Mouse (Mus musculus) MEL (cell line): Measurements from ENCODE around the gene Gm13090.

Experiments used
- CHD1 ChIP-seq: IDR thresholded peaks from 2 replicates; pipeline ENCODE4 v1.6.1; 2012; ENCODE audit warnings: low read depth, mild to moderate bottlenecking, inconsistent platforms, low read length, improper control_type of control experiment
- CHD2 ChIP-seq: IDR thresholded peaks from 2 replicates; pipeline ENCODE4 v1.6.1; 2011; ENCODE audit warnings: low read length, improper control_type of control experiment
- CTCF ChIP-seq, 3 experiments: IDR thresholded peaks in 2 of 3; conservative IDR thresholded peaks in 1 of 3; 2 replicates each; pipeline ENCODE4 v1.5.1; 2011 to 2012; ENCODE audit warnings: low read length in 3 of 3, low read depth in 2 of 3, mild to moderate bottlenecking in 2 of 3, improper control_type of control experiment in 1 of 3, inconsistent platforms in 1 of 3, mixed read lengths in 1 of 3, moderate library complexity in 1 of 3; ENCODE audit not compliant: control insufficient read depth in 1 of 3, insufficient read depth in 1 of 3, poor library complexity in 1 of 3, severe bottlenecking in 1 of 3
- E2F4 ChIP-seq: IDR thresholded peaks from 2 replicates; pipeline ENCODE4 v1.6.1; 2011; ENCODE audit warnings: low read depth, low read length, improper control_type of control experiment, borderline replicate concordance
- GATA1 ChIP-seq: IDR thresholded peaks from 2 replicates; pipeline ENCODE4 v1.6.1; 2011; ENCODE audit warnings: low read depth, low read length, improper control_type of control experiment
- JUND ChIP-seq: IDR thresholded peaks from 2 replicates; pipeline ENCODE4 v1.6.1; 2011; ENCODE audit warnings: low read depth, mild to moderate bottlenecking, improper control_type of control experiment, low read length
- KAT2A ChIP-seq: conservative IDR thresholded peaks from 2 replicates; pipeline ENCODE4 v1.6.1; 2012; ENCODE audit warnings: low read depth, low read length, improper control_type of control experiment, inconsistent platforms
- POLR2A ChIP-seq, 2 experiments: IDR thresholded peaks; 2 replicates each; pipeline ENCODE4 v1.6.1; 2011 to 2012; ENCODE audit warnings: low read length in 2 of 2, mild to moderate bottlenecking in 2 of 2, control low read depth in 1 of 2, improper control_type of control experiment in 1 of 2, low read depth in 1 of 2, moderate library complexity in 1 of 2; ENCODE audit not compliant: control insufficient read depth in 1 of 2, insufficient read depth in 1 of 2, poor library complexity in 1 of 2
- RAD21 ChIP-seq: IDR thresholded peaks from 2 replicates; pipeline ENCODE4 v1.6.1; 2011; ENCODE audit warnings: mild to moderate bottlenecking, low read depth, low read length, improper control_type of control experiment
- SIN3A ChIP-seq: IDR thresholded peaks from 2 replicates; pipeline ENCODE4 v1.6.1; 2012; ENCODE audit warnings: low read length, improper control_type of control experiment, inconsistent platforms
- USF1 ChIP-seq: IDR thresholded peaks from 2 replicates; pipeline ENCODE4 v1.6.1; 2014; ENCODE audit warnings: low read depth, mild to moderate bottlenecking, inconsistent platforms, low read length, improper control_type of control experiment, moderate library complexity

DNA sequence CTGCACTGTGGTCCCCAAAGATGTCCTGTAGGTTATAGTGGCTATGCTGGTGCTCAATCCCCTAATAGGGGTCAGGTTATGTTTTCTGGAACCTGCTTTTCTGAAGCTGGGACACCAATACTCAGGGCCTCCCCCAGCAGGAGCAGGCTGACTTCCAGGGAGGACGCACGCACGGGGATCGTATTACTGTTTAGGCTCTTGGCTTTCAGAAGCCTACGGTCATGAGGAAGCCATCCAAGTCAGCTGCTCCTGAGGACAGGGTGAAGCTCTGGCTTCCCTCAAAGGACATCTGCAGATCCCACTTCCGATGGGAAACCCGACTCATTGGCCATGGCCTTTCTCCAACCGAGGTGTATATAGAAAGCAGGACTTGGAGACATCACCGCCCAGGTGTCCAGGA is 43.1 kb downstream of the Gm13090 start:
- TF ChIP-seq POLR2A (IDR thresholded peaks at IDR 0.05; ENCODE audit: control insufficient read depth in 1 of 2, insufficient read depth in 1 of 2, low read depth in 1 of 2, low read length in 2 of 2, poor library complexity in 1 of 2) (no peak), USF1 (no peak), GATA1 (no peak), CTCF (IDR thresholded peaks at IDR 0.05 in 2 of 3, conservative IDR thresholded peaks at IDR 0.05 in 1 of 3; ENCODE audit: control insufficient read depth in 1 of 3, insufficient read depth in 1 of 3, low read depth in 2 of 3, low read length in 3 of 3, poor library complexity in 1 of 3, severe bottlenecking in 1 of 3) (no peak), KAT2A (no peak), E2F4 (no peak), RAD21 (no peak), SIN3A (no peak), JUND (no peak), CHD2 (no peak), CHD1 (no peak)
